Comparison of ENCODE assay signal across 29 mouse cellular contexts in genomic region chr2:5589163-5589562, GRCm38 (mm10).
A peak's percentile ranks its signal among the peaks of the same experiment; 100 is the strongest.
DNase-seq lines count a peak whose midpoint lies in the region; ATAC-seq lines count a peak whose summit lies in the region.
"Had no signal": no experiment of that assay in that cellular context is flagged by ENCODE, and none has a peak within 500 bp of the region (broad histone marks: within the 10 kb centered on the region; RNA-seq: fewer than 3 reads in every experiment).

No protein-coding gene starts in this region.

- H3K27ac ChIP-seq in intestine, embryonic 16.5 days (ENCODE audit: low read length), result no peak overlapping the region
- H3K27ac ChIP-seq: embryonic facial prominence, embryonic 12.5 days; embryonic facial prominence, embryonic 15.5 days; heart, embryonic 15.5 days; hindbrain, embryonic 10.5 days; hindbrain, embryonic 13.5 days had no signal

- WGBS in intestine, embryonic 16.5 days, result 88% methylated on average over 5 of the region's 5 CpGs

- DNase-seq in layer of hippocampus, adult 11-12 months (ENCODE audit: low spot score), result peak; percentile 52
- no peak for DNase-seq in layer of hippocampus, adult 9-10 months (ENCODE audit: low spot score)
- peak; percentile 53 for DNase-seq in right cerebral cortex, adult 18-20 months
- DNase-seq in right cerebral cortex, postnatal 14 days, result no peak
- DNase-seq in brain, adult 2 months (ENCODE audit: low read depth, low spot score), result peak; percentile 67
- peak; percentile 76 for DNase-seq in layer of hippocampus, adult 9-11 months
- DNase-seq in adrenal gland, postnatal 25 days, result no peak
- DNase-seq: adrenal gland, adult 8-10 months; adrenal gland, postnatal 36 days; cerebellum, adult 11 months; cerebellum, adult 2 months; cerebellum, adult 9-11 months; cerebellum, postnatal 25 days; forebrain, postnatal 0 days; gastrocnemius, postnatal 14 days; heart, adult 18-20 months; heart, postnatal 10 days; heart, postnatal 36 days had no signal

- H3K36me3 ChIP-seq in intestine, embryonic 16.5 days (ENCODE audit: control insufficient read depth, insufficient read depth, low read length), result no peaks in the 10 kb centered on the region
- H3K36me3 ChIP-seq: embryonic facial prominence, embryonic 12.5 days; embryonic facial prominence, embryonic 15.5 days; heart, embryonic 12.5 days; heart, embryonic 15.5 days; hindbrain, embryonic 10.5 days; hindbrain, embryonic 13.5 days had no signal

- H3K4me1 ChIP-seq in intestine, embryonic 16.5 days (ENCODE audit: control insufficient read depth, insufficient read depth, low read length), result peaks cover 3% of the 10 kb centered on the region
- H3K4me1 ChIP-seq: embryonic facial prominence, embryonic 12.5 days; embryonic facial prominence, embryonic 15.5 days; hindbrain, embryonic 10.5 days had no signal

- no peak overlapping the region for H3K9ac ChIP-seq in intestine, embryonic 16.5 days (ENCODE audit: low read depth, low read length)
- H3K9ac ChIP-seq: embryonic facial prominence, embryonic 12.5 days; embryonic facial prominence, embryonic 15.5 days; forebrain, postnatal 0 days; heart, embryonic 12.5 days; heart, embryonic 15.5 days; hindbrain, embryonic 13.5 days had no signal

- no peaks in the 10 kb centered on the region for H3K27me3 ChIP-seq in intestine, embryonic 16.5 days (replicated peaks; ENCODE audit: control insufficient read depth, insufficient read depth, low read length)
- H3K27me3 ChIP-seq: embryonic facial prominence, embryonic 12.5 days; embryonic facial prominence, embryonic 15.5 days; heart, embryonic 12.5 days; heart, embryonic 15.5 days; hindbrain, embryonic 13.5 days had no signal

- H3K9me3 ChIP-seq in intestine, embryonic 16.5 days (ENCODE audit: control insufficient read depth, low read length), result no peaks in the 10 kb centered on the region
- H3K9me3 ChIP-seq: embryonic facial prominence, embryonic 12.5 days; embryonic facial prominence, embryonic 15.5 days; heart, embryonic 12.5 days; heart, embryonic 15.5 days; hindbrain, embryonic 10.5 days; hindbrain, embryonic 13.5 days had no signal

- no peak for ATAC-seq in intestine, embryonic 16.5 days
- ATAC-seq: activated CD4-positive, CD25-positive, alpha-beta regulatory T cell, adult 4 months; CD4-positive, CD25-positive, alpha-beta regulatory T cell, adult 4 months; forebrain, embryonic 14.5 days; forebrain, postnatal 0 days; hindbrain, embryonic 16.5 days had no signal

- H3K4me2 ChIP-seq in intestine, embryonic 16.5 days (ENCODE audit: low read depth, low read length), result no peak overlapping the region
- H3K4me2 ChIP-seq: embryonic facial prominence, embryonic 12.5 days; embryonic facial prominence, embryonic 15.5 days; heart, embryonic 12.5 days; heart, embryonic 15.5 days; hindbrain, embryonic 13.5 days had no signal

- no peak overlapping the region for H3K4me3 ChIP-seq in intestine, embryonic 16.5 days (ENCODE audit: low read length)
- H3K4me3 ChIP-seq: embryonic facial prominence, embryonic 12.5 days; embryonic facial prominence, embryonic 15.5 days; heart, embryonic 12.5 days; heart, embryonic 15.5 days; hindbrain, embryonic 10.5 days; hindbrain, embryonic 13.5 days had no signal

Comparison
In these comparisons a context has a peak if more than half of its experiments do, and no peak if none do; other contexts are left out.
1. DNase-seq: peak in layer of hippocampus, adult 11-12 months (single experiment), right cerebral cortex, adult 18-20 months (single experiment), brain, adult 2 months (single experiment) and layer of hippocampus, adult 9-11 months (single experiment); none in layer of hippocampus, adult 9-10 months (single experiment), right cerebral cortex, postnatal 14 days (single experiment) and adrenal gland, postnatal 25 days (single experiment).